Mouse (Mus musculus) cortical plate, adult 2 months (tissue): ENCODE measurements at regions not wholly inside any gene's neighbourhood (a gene's known extent, or its start where the extent isn't known, plus 50 kb on each side); places are given as distances from the start of the nearest gene placed in this dataset.

Experiments used
- H3K27ac ChIP-seq: fragments of 200-500 bp; 2 replicates; pipeline ENCODE4 v1.5.1; 2012; ENCODE audit warnings: low read length, control low read depth, inconsistent platforms; ENCODE audit not compliant: insufficient read depth
- H3K4me1 ChIP-seq: fragments of 200-500 bp; 2 replicates; pipeline ENCODE4 v1.6.1; 2011; ENCODE audit warnings: low read length; ENCODE audit not compliant: control insufficient read depth, insufficient read depth
- H3K4me3 ChIP-seq: fragments of 200-500 bp; 2 replicates; pipeline ENCODE4 v1.5.1; 2011; ENCODE audit warnings: mild to moderate bottlenecking, low read length, control low read depth; ENCODE audit not compliant: insufficient read depth
- CTCF ChIP-seq: fragments of 200-500 bp; IDR thresholded peaks from 2 replicates; pipeline ENCODE4 v1.5.1; 2011; ENCODE audit warnings: mild to moderate bottlenecking, control low read depth, low read length; ENCODE audit not compliant: insufficient read depth; ENCODE audit errors: extremely low read depth
- POLR2A ChIP-seq: fragments of 200-500 bp; IDR thresholded peaks from 2 replicates; pipeline ENCODE4 v1.6.1; 2011; ENCODE audit warnings: mild to moderate bottlenecking, low read length, control low read depth; ENCODE audit not compliant: insufficient read depth; ENCODE audit errors: extremely low read depth

- Histone ChIP-seq H3K4me1 (no peaks in the 10 kb centered on the region), H3K4me3 (no peak overlapping the region), H3K27ac (no peak overlapping the region)
- TF ChIP-seq POLR2A (no peak), CTCF (no peak)
Observed at GRCm38 (mm10) chr16:65718791-65719472, 96.1 kb upstream of the Vgll3 start.

GRCm38 (mm10) chr16:65720953-65721352 lies 94.1 kb upstream of the Vgll3 start:
- no peak overlapping the region for H3K27ac ChIP-seq
- no peak overlapping the region for H3K4me3 ChIP-seq
- no peak for TF ChIP-seq CTCF
- TF ChIP-seq POLR2A, result no peak
- no peaks in the 10 kb centered on the region for H3K4me1 ChIP-seq

- Histone ChIP-seq H3K4me1 (no peaks in the 10 kb centered on the region), H3K27ac (no peak overlapping the region), H3K4me3 (no peak overlapping the region)
- TF ChIP-seq POLR2A (no peak), CTCF (no peak)
Observed at GRCm38 (mm10) chr16:65725559-65726269, 89.3 kb upstream of the Vgll3 start.

GRCm38 (mm10) chr16:65726289-65726688 lies 88.8 kb upstream of the Vgll3 start:
- Histone ChIP-seq H3K27ac (no peak overlapping the region), H3K4me1 (no peaks in the 10 kb centered on the region), H3K4me3 (no peak overlapping the region)
- TF ChIP-seq CTCF, result no peak
- no peak for TF ChIP-seq POLR2A

DNA sequence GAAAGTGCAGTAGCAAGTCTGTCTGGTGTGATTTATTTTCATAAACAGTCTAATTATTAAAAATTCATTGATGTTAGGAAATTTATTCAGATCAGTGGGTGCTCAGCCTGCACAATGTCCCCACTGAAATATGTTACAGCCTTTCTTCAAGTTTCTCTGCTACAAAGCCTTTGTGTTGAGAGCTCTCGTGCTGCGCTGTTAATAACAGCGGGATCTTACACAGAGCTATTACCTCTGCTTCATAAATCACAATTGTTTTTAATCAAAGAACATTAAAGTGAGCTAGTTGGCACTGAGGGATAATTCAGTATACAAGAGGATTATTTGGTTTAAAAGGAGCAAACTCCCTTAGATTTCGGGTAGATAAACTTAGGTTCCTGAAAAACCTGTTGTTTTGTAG lies 85.7 kb upstream of the Vgll3 start:
- H3K27ac ChIP-seq, result no peak overlapping the region
- no peak overlapping the region for H3K4me3 ChIP-seq
- no peaks in the 10 kb centered on the region for H3K4me1 ChIP-seq
- TF ChIP-seq CTCF (no peak), POLR2A (no peak)

GRCm38 (mm10) chr16:65739652-65740051 lies 75.4 kb upstream of the Vgll3 start:
- no peak for TF ChIP-seq POLR2A
- TF ChIP-seq CTCF, result no peak
- Histone ChIP-seq H3K27ac (no peak overlapping the region), H3K4me1 (no peaks in the 10 kb centered on the region), H3K4me3 (no peak overlapping the region)

DNA sequence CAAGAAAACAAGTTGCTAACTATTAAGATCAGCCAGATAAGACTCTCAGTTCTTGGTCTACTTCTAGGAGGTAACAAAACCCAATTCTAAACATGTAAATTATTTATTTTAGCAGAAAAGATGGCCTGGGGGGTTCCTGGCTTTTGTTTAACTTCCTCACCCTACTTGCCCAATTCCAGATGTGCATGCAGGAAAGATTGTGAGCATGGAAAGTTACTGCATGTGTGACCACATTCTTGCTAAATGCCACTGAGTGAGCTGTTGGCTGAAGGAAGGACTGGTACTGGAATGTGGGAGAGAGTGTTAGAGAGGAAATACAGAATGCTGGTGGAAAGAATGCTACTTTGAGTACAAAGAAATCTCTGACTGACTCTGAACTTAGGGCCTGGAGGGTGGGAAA lies 72.1 kb upstream of the Vgll3 start:
- Histone ChIP-seq H3K27ac (no peak overlapping the region), H3K4me3 (no peak overlapping the region), H3K4me1 (no peaks in the 10 kb centered on the region)
- TF ChIP-seq POLR2A, result no peak
- TF ChIP-seq CTCF, result no peak

- Histone ChIP-seq H3K4me3 (no peak overlapping the region), H3K27ac (no peak overlapping the region)
- TF ChIP-seq CTCF, result no peak
- TF ChIP-seq POLR2A, result no peak
Observed at GRCm38 (mm10) chr16:65755667-65756066, 59.4 kb upstream of the Vgll3 start.

More at GRCm38 (mm10) chr16:65755667-65756066, 59.4 kb upstream of the Vgll3 start:
- no peaks in the 10 kb centered on the region for H3K4me1 ChIP-seq
